Mouse (Mus musculus) thymus, adult 2 months (tissue): ENCODE data around the gene Hs6st1.

Experiments
- CTCF ChIP-seq: fragments of 200-500 bp; IDR thresholded peaks from 2 replicates; pipeline ENCODE4 v1.5.1; 2012; ENCODE audit warnings: mild to moderate bottlenecking, control low read depth, low read length, moderate library complexity, borderline replicate concordance; ENCODE audit not compliant: control insufficient read depth, poor library complexity, insufficient read depth; ENCODE audit errors: extremely low read depth
- POLR2A ChIP-seq: fragments of 200-500 bp; IDR thresholded peaks from 2 replicates; pipeline ENCODE4 v1.6.1; 2012; ENCODE audit warnings: mild to moderate bottlenecking, low read length, control low read depth, moderate library complexity; ENCODE audit not compliant: control insufficient read depth, poor library complexity, insufficient read depth; ENCODE audit errors: extremely low read depth

GRCm38 (mm10) chr1:36071176-36071575, 3.0 kb downstream of the Hs6st1 start:
- TF ChIP-seq CTCF, result no peak
- no peak for TF ChIP-seq POLR2A
